Mouse (Mus musculus) testis, adult 2 months (tissue): ENCODE measurements at regions not wholly inside any gene's neighbourhood (a gene's known extent, or its start where the extent isn't known, plus 50 kb on each side); places are given as distances from the start of the nearest gene placed in this dataset.

Source experiments
- H3K27ac ChIP-seq: fragments of 200-500 bp; 2 replicates; pipeline ENCODE4 v1.5.1; 2012; ENCODE audit warnings: low read depth, low read length; ENCODE audit not compliant: control insufficient read depth, insufficient read depth
- H3K27me3 ChIP-seq: fragments of 200-500 bp; 2 replicates; pipeline ENCODE4 v1.6.1; 2012; ENCODE audit warnings: mild to moderate bottlenecking, low read length, moderate library complexity; ENCODE audit not compliant: control insufficient read depth, insufficient read depth
- H3K36me3 ChIP-seq: fragments of 200-500 bp; 2 replicates; pipeline ENCODE4 v1.6.1; 2012; ENCODE audit warnings: mild to moderate bottlenecking, low read length; ENCODE audit not compliant: control insufficient read depth, insufficient read depth
- H3K4me1 ChIP-seq: fragments of 200-500 bp; 2 replicates; pipeline ENCODE4 v1.6.1; 2012; ENCODE audit warnings: low read length; ENCODE audit not compliant: control insufficient read depth, insufficient read depth
- H3K4me3 ChIP-seq: fragments of 200-500 bp; 2 replicates; pipeline ENCODE4 v1.5.1; 2012; ENCODE audit warnings: low read depth, mild to moderate bottlenecking, low read length, moderate library complexity, mixed read lengths; ENCODE audit not compliant: control insufficient read depth
- CTCF ChIP-seq: fragments of 200-500 bp; IDR thresholded peaks from 2 replicates; pipeline ENCODE4 v1.5.1; 2012; ENCODE audit warnings: low read depth, mild to moderate bottlenecking, inconsistent platforms, low read length, moderate library complexity; ENCODE audit not compliant: control insufficient read depth, insufficient read depth, insufficient replicate concordance
- POLR2A ChIP-seq: fragments of 200-500 bp; IDR thresholded peaks from 2 replicates; pipeline ENCODE4 v1.6.1; 2012; ENCODE audit warnings: low read depth, mild to moderate bottlenecking, inconsistent platforms, low read length, moderate library complexity; ENCODE audit not compliant: control insufficient read depth

DNA sequence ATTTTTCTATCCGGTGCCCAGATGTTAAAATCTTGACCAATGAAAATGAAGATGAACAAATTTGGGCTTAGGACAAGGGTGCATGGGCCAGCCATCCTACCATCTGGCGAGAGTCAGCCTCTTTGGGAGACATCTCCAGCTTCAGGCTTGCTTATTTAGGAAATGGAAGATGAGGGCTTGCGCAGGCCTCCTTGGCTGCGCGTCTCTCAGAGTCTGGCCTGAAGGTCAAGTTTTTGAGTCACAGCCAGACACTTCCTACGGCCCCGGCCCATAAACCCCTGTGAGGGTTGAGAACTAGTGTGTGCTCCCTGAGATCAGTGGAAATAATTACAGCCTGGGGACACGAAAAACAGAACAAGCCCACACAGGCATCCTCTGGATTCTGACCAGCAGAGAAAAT lies 300.7 kb upstream of the Arglu1 start:
- Histone ChIP-seq H3K27me3 (no peaks in the 10 kb centered on the region), H3K36me3 (no peaks in the 10 kb centered on the region), H3K4me1 (peaks cover 10% of the 10 kb centered on the region), H3K27ac (no peak overlapping the region; the same call in 1 of the 2 replicates), H3K4me3 (no peak overlapping the region)
- TF ChIP-seq CTCF: no peak
- TF ChIP-seq POLR2A: no peak

GRCm38 (mm10) chr8:8986068-8986467 lies 295.7 kb upstream of the Arglu1 start:
- TF ChIP-seq CTCF (no peak), POLR2A (no peak)
- Histone ChIP-seq H3K4me1 (peaks cover 9% of the 10 kb centered on the region), H3K4me3 (no peak overlapping the region), H3K27ac (no peak overlapping the region), H3K27me3 (no peaks in the 10 kb centered on the region), H3K36me3 (no peaks in the 10 kb centered on the region)

DNA sequence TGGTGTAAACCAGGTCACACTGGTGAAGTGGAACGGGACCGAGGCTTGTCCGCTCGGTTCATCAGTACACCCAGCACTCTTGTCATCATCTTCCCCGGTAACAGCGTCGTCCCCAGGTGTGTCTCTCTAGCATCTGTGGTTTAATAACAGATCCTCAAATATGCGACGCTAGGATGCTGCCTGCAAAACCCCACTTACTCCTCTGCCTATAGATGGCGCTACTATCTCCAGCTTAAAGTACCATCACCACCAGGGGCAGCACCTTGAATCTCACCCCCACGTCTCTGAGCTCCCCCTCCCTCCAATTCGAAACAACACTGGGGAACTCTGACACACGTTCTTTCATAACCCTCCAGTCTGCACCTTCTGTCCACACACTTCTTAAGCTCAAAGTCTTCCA lies 295.1 kb upstream of the Arglu1 start:
- TF ChIP-seq POLR2A (no peak), CTCF (no peak)
- H3K27ac ChIP-seq: no peak overlapping the region
- no peaks in the 10 kb centered on the region for H3K27me3 ChIP-seq

GRCm38 (mm10) chr8:8984829-8985251 lies 294.5 kb upstream of the Arglu1 start:
- Histone ChIP-seq H3K36me3 (no peaks in the 10 kb centered on the region), H3K27me3 (no peaks in the 10 kb centered on the region), H3K27ac (no peak overlapping the region), H3K4me1 (peaks cover 9% of the 10 kb centered on the region), H3K4me3 (peak overlapping the region; percentile 17; the same call in 1 of the 2 replicates)
- TF ChIP-seq POLR2A: no peak
- TF ChIP-seq CTCF: no peak

More for the DNA sequence above, 295.1 kb upstream of the Arglu1 start:
- H3K36me3 ChIP-seq: no peaks in the 10 kb centered on the region
- peak overlapping the region; percentile 30 for H3K4me3 ChIP-seq
- peaks cover 9% of the 10 kb centered on the region for H3K4me1 ChIP-seq

DNA sequence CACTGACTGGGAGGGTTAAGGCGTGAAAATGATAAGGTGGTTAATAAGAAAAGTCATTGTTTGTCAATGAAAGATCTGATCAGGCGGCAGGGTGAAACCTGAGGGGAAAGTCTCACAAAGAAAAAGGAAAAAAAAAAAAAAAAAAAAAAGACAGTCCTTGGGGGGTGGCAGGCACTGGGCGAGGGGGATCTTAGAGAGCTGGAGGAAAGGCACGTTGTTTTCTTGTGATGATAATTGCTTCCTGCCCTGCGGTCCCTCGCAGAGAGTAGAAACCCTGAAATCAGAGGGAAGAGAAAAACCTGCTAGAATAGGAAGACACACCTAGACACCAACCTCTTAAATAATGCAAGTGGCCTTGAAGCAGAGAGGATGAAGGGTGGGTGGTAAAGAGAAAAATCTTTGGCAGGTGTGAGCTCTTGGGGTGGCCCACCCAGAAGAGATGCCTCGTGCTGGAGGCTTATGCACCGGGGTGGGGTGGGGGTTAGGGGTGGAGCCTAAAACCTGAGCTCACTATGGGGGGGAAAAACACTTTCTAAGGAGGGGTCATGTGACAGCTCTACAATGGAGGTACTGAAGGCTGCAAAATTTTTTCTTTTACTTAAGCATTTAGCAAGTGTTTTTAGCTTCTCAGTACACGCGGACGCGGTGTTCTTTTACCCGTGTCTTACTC lies 294.0 kb upstream of the Arglu1 start:
- Histone ChIP-seq H3K27me3 (no peaks in the 10 kb centered on the region), H3K36me3 (no peaks in the 10 kb centered on the region), H3K27ac (no peak overlapping the region), H3K4me3 (no peak overlapping the region), H3K4me1 (peaks cover 9% of the 10 kb centered on the region)
- TF ChIP-seq CTCF: no peak
- TF ChIP-seq POLR2A: no peak

GRCm38 (mm10) chr8:8983133-8983661 lies 292.9 kb upstream of the Arglu1 start:
- no peaks in the 10 kb centered on the region for H3K27me3 ChIP-seq
- H3K36me3 ChIP-seq: no peaks in the 10 kb centered on the region
- H3K4me3 ChIP-seq: no peak overlapping the region
- H3K4me1 ChIP-seq: peaks cover 9% of the 10 kb centered on the region
- H3K27ac ChIP-seq: no peak overlapping the region
- no peak for TF ChIP-seq POLR2A
- TF ChIP-seq CTCF: no peak

- Histone ChIP-seq H3K27me3 (no peaks in the 10 kb centered on the region), H3K4me3 (no peak overlapping the region), H3K4me1 (no peaks in the 10 kb centered on the region), H3K36me3 (no peaks in the 10 kb centered on the region), H3K27ac (no peak overlapping the region)
- TF ChIP-seq POLR2A: no peak
- no peak for TF ChIP-seq CTCF
Measured at GRCm38 (mm10) chr8:8978969-8979368, 288.6 kb upstream of the Arglu1 start.

GRCm38 (mm10) chr8:8973769-8974168 lies 283.4 kb upstream of the Arglu1 start:
- Histone ChIP-seq H3K4me3 (no peak overlapping the region), H3K4me1 (no peaks in the 10 kb centered on the region; the same call in 1 of the 2 replicates), H3K36me3 (no peaks in the 10 kb centered on the region), H3K27ac (no peak overlapping the region), H3K27me3 (no peaks in the 10 kb centered on the region)
- TF ChIP-seq POLR2A (no peak), CTCF (no peak)
